Mouse (Mus musculus) neutrophil, adult 5-6 weeks (primary cell): ENCODE results near the gene Sprr1a. TPM values are rescaled to one million over a fixed set of nuclear protein-coding genes. Genes with fewer than 3 reads are reported as not detected.
"Not testable (repeated sequence)": the region's sequence is repeated elsewhere in the genome, so short reads cannot be mapped to it uniquely, and the experiment has no call there.

Source experiments
- ATAC-seq: fragments of 151-379, 151-347 bp; 2 replicates; pipeline ENCODE4 v1.8.0; 2017; ENCODE audit warnings: mild to moderate bottlenecking, moderate TSS enrichment; ENCODE audit not compliant: insufficient number of reproducible peaks, poor library complexity, low FRiP score, severe bottlenecking; ENCODE audit errors: extremely low read depth
- total RNA-seq: library from RNA; stranded (forward); fragments of 200-1000 nt; gene quantifications from 2 replicates; pipeline ENCODE4 v1.2.3, GENCODE M21; 2017

Gene Sprr1a
- not detected in 2 replicates for total RNA-seq

GRCm38 (mm10) chr3:92485863-92486262 is at the start of gene Sprr1a:
Sprr1a (minus strand) TSS chr3:92485895.
- ATAC-seq: no peak

- ATAC-seq: no peak
Observed at GRCm38 (mm10) chr3:92534411-92534810, 48.7 kb upstream of the Sprr1a start, which contains the start of gene 2310046K23Rik. 2310046K23Rik (minus strand) TSS chr3:92534511.

GRCm38 (mm10) chr3:92512325-92512724 is 26.6 kb upstream of the Sprr1a start:
- ATAC-seq: no peak

GRCm38 (mm10) chr3:92510786-92511185 is 25.1 kb upstream of the Sprr1a start:
- ATAC-seq: no peak

- no peak for ATAC-seq
Observed at GRCm38 (mm10) chr3:92508185-92508584, 22.5 kb upstream of the Sprr1a start.

GRCm38 (mm10) chr3:92503528-92503927 is 17.8 kb upstream of the Sprr1a start:
- no peak for ATAC-seq

GRCm38 (mm10) chr3:92500393-92500792 is 14.7 kb upstream of the Sprr1a start, which contains the start of gene Sprr4:
Sprr4 (minus strand) TSS chr3:92500493.
- no peak for ATAC-seq

GRCm38 (mm10) chr3:92490262-92490661 is 4.6 kb upstream of the Sprr1a start:
- not testable (repeated sequence) for ATAC-seq

GRCm38 (mm10) chr3:92486307-92486706 is 612 bp upstream of the Sprr1a start:
- ATAC-seq: no peak

- not testable (repeated sequence) for ATAC-seq
Observed at GRCm38 (mm10) chr3:92481249-92481648, 4.4 kb downstream of the Sprr1a start.

GRCm38 (mm10) chr3:92470111-92470510 is 15.6 kb downstream of the Sprr1a start:
- ATAC-seq: no peak

- no peak for ATAC-seq
Observed at GRCm38 (mm10) chr3:92467424-92467823, 18.3 kb downstream of the Sprr1a start.

- ATAC-seq: no peak
Observed at GRCm38 (mm10) chr3:92466576-92466975, 19.1 kb downstream of the Sprr1a start.

GRCm38 (mm10) chr3:92458620-92459019 is 27.1 kb downstream of the Sprr1a start, which contains the start of gene Sprr3:
Sprr3 (minus strand) TSS chr3:92458720.
- no peak for ATAC-seq

GRCm38 (mm10) chr3:92455151-92455550 is 30.5 kb downstream of the Sprr1a start:
- no peak for ATAC-seq

- no peak for ATAC-seq
Observed at GRCm38 (mm10) chr3:92440177-92440576, 45.5 kb downstream of the Sprr1a start.

- ATAC-seq: no peak
Observed at GRCm38 (mm10) chr3:92438689-92439088, 47.0 kb downstream of the Sprr1a start, which contains the start of gene Sprr1b. Sprr1b (minus strand) TSS chr3:92438789.
